Mouse (Mus musculus): ENCODE data around the gene Hoxa10. TPM values are rescaled to one million over a fixed set of nuclear protein-coding genes. Genes with fewer than 3 reads are reported as not detected.
A peak's percentile ranks its signal among the peaks of the same experiment; 100 is the strongest.

Hoxa10 gene
- polyA plus RNA-seq, 1 experiment from 2014 or later = 0.11 TPM

DNA sequence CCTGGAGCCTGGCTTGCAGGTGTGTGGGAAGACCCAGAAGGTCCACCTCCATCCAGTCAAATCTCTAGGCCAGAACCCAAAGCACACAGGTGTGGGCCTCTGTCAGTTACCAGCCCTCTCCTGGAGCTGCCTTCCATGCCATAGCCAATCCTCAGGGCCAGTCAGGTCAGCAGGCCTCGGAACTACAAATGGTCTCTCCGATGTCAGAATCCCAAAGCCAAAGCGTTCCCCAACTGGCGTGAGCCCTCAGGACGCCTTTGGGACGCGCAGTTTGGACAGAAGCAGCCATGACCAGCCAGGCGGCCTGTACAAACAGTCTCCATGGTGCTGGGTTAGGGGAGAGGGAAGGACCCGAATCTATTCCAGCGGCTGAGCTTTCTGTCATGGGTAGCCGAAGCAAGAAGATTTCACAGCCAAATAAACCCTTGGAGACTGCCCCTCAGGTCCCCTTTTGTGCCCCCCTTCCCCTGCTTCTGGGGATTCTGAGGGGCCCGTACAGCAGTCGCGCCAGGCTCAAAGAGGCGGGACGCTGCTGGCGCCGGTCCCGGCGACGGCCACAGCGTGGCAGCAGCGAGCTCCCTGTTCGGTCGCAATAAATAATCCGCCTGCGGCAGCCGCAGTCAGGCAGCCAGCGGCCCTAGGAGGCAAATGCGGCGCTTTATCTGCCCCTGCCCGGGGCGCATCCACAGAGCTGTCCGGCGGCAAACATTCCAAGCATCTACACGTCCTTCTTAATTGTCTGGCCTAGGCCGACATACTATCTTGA lies 29.3 kb downstream of the Hoxa10 start:
- H3K36me3 ChIP-seq (ENCODE audit: control insufficient read depth, insufficient read depth, low read length) = no peaks in the 10 kb centered on the region
- H3K9ac ChIP-seq (ENCODE audit: low read length) = no peak overlapping the region
- peaks cover 3 to 10% of the 10 kb centered on the region in 2 experiments; a peak in 2 of 4 replicates for H3K4me1 ChIP-seq (ENCODE audit: control insufficient read depth in 2 of 2, insufficient read depth in 2 of 2, low read length in 2 of 2)
- H3K9me3 ChIP-seq (ENCODE audit: control insufficient read depth, low read length) = no peaks in the 10 kb centered on the region
- 1% methylated on average over 37 of the region's 37 CpGs for WGBS
- no peak overlapping the region for H3K4me2 ChIP-seq (ENCODE audit: low read length)
- H3K4me3 ChIP-seq (ENCODE audit: control insufficient read depth in 1 of 2, insufficient read depth in 1 of 2, low read depth in 1 of 2, low read length in 2 of 2) = 0 out of 4 replicates have a peak overlapping the region, but pooled peaks of 1 of the 2 experiments have one; percentile 1
- H3K27ac ChIP-seq (replicated peaks in 1 of 2; ENCODE audit: control insufficient read depth in 1 of 2, insufficient read depth in 1 of 2, low read depth in 2 of 2, low read length in 2 of 2) = no peak overlapping the region
- peaks cover 100% of the 10 kb centered on the region for H3K27me3 ChIP-seq (ENCODE audit: control insufficient read depth, insufficient read depth, low read length)
- no peak for ATAC-seq (ENCODE audit: insufficient number of reproducible peaks, insufficient read depth, low FRiP score, low read depth)

DNA sequence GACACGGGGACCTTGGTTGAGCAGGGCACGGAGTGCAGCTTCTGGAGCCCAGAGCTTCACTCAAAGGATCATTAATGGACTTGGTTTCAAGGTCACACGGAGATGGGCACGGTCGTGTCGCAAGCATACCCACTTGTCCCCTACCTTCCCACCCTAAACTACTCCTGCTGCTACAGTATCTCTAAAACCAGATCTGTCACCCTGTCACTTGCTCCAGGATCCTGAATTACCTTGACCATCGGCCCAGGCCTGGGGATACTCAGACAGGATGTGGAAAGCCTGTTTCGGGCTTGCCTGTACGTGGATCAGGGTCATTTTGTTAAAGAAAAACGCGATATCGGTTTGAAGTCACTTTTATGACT lies 31.0 kb downstream of the Hoxa10 start:
- Histone ChIP-seq H3K27me3 (ENCODE audit: control insufficient read depth, insufficient read depth, low read length) (peaks cover 100% of the 10 kb centered on the region), H3K4me1 (ENCODE audit: control insufficient read depth in 2 of 2, insufficient read depth in 2 of 2, low read length in 2 of 2) (peaks cover 3 to 10% of the 10 kb centered on the region in 2 experiments; a peak in 2 of 4 replicates), H3K27ac (replicated peaks in 1 of 2; ENCODE audit: control insufficient read depth in 1 of 2, insufficient read depth in 1 of 2, low read depth in 2 of 2, low read length in 2 of 2) (no peak overlapping the region), H3K4me3 (ENCODE audit: control insufficient read depth in 1 of 2, insufficient read depth in 1 of 2, low read depth in 1 of 2, low read length in 2 of 2) (no peak overlapping the region), H3K9ac (ENCODE audit: low read length) (no peak overlapping the region), H3K4me2 (ENCODE audit: low read length) (no peak overlapping the region), H3K36me3 (ENCODE audit: control insufficient read depth, insufficient read depth, low read length) (no peaks in the 10 kb centered on the region), H3K9me3 (ENCODE audit: control insufficient read depth, low read length) (no peaks in the 10 kb centered on the region)
- ATAC-seq (ENCODE audit: insufficient number of reproducible peaks, insufficient read depth, low FRiP score, low read depth) = no peak
- 11% methylated on average over 12 of the region's 12 CpGs for WGBS

- Histone ChIP-seq H3K27me3 (ENCODE audit: control insufficient read depth, insufficient read depth, low read length) (peaks cover 100% of the 10 kb centered on the region), H3K4me2 (ENCODE audit: low read length) (peak overlapping the region; percentile 14; the same call in 1 of the 2 replicates), H3K9me3 (ENCODE audit: control insufficient read depth, low read length) (no peaks in the 10 kb centered on the region), H3K9ac (ENCODE audit: low read length) (no peak overlapping the region), H3K4me3 (ENCODE audit: control insufficient read depth in 1 of 2, insufficient read depth in 1 of 2, low read depth in 1 of 2, low read length in 2 of 2) (peak overlapping the region in 1 of 2 experiments; percentile 12; a peak in 1 of 4 replicates), H3K27ac (replicated peaks in 1 of 2; ENCODE audit: control insufficient read depth in 1 of 2, insufficient read depth in 1 of 2, low read depth in 2 of 2, low read length in 2 of 2) (no peak overlapping the region), H3K4me1 (ENCODE audit: control insufficient read depth in 2 of 2, insufficient read depth in 2 of 2, low read length in 2 of 2) (peaks cover 5 to 15% of the 10 kb centered on the region in 2 experiments; a peak in 3 of 4 replicates), H3K36me3 (ENCODE audit: control insufficient read depth, insufficient read depth, low read length) (no peaks in the 10 kb centered on the region)
- ATAC-seq (ENCODE audit: insufficient number of reproducible peaks, insufficient read depth, low FRiP score, low read depth) = no peak
- 7% methylated on average over 18 of the region's 18 CpGs for WGBS
These were observed 31.6 kb downstream of the Hoxa10 start for GRCm38 (mm10) chr6:52208868-52209684.

- H3K4me3 ChIP-seq (ENCODE audit: control insufficient read depth in 1 of 2, insufficient read depth in 1 of 2, low read depth in 1 of 2, low read length in 2 of 2) = peak within 1 kb of the TSS in 1 of 2 experiments; percentile 12; a peak in 1 of 4 replicates
- H3K4me1 ChIP-seq (ENCODE audit: control insufficient read depth in 2 of 2, insufficient read depth in 2 of 2, low read length in 2 of 2) = peaks cover 5 to 22% of the 10 kb centered on the region in 2 experiments; a peak in 3 of 4 replicates
- H3K27me3 ChIP-seq (ENCODE audit: control insufficient read depth, insufficient read depth, low read length) = peaks cover 100% of the 10 kb centered on the region
- H3K9ac ChIP-seq (ENCODE audit: low read length) = no peak within 1 kb of the TSS
- ATAC-seq (ENCODE audit: insufficient number of reproducible peaks, insufficient read depth, low FRiP score, low read depth) = no peak
- 2% methylated on average over 47 of the region's 47 CpGs for WGBS
- H3K4me2 ChIP-seq (ENCODE audit: low read length) = peak within 1 kb of the TSS; percentile 14; the same call in 1 of the 2 replicates
- H3K9me3 ChIP-seq (ENCODE audit: control insufficient read depth, low read length) = no peaks in the 10 kb centered on the region
- no peak within 1 kb of the TSS for H3K27ac ChIP-seq (replicated peaks in 1 of 2; ENCODE audit: control insufficient read depth in 1 of 2, insufficient read depth in 1 of 2, low read depth in 2 of 2, low read length in 2 of 2)
- no peaks in the 10 kb centered on the region for H3K36me3 ChIP-seq (ENCODE audit: control insufficient read depth, insufficient read depth, low read length)
These were observed 32.4 kb downstream of the Hoxa10 start, which contains the start of gene Hoxa6 for GRCm38 (mm10) chr6:52208072-52208867. Gene Hoxa6 (minus strand): TSS chr6:52208722.

GRCm38 (mm10) chr6:52207684-52207976 lies 33.0 kb downstream of the Hoxa10 start:
- H3K9ac ChIP-seq (ENCODE audit: low read length) = no peak overlapping the region
- peaks cover 100% of the 10 kb centered on the region for H3K27me3 ChIP-seq (ENCODE audit: control insufficient read depth, insufficient read depth, low read length)
- H3K4me3 ChIP-seq (ENCODE audit: control insufficient read depth in 1 of 2, insufficient read depth in 1 of 2, low read depth in 1 of 2, low read length in 2 of 2) = no peak overlapping the region
- H3K36me3 ChIP-seq (ENCODE audit: control insufficient read depth, insufficient read depth, low read length) = no peaks in the 10 kb centered on the region
- ATAC-seq (ENCODE audit: insufficient number of reproducible peaks, insufficient read depth, low FRiP score, low read depth) = no peak
- no peak overlapping the region for H3K4me2 ChIP-seq (ENCODE audit: low read length)
- no peaks in the 10 kb centered on the region for H3K9me3 ChIP-seq (ENCODE audit: control insufficient read depth, low read length)
- H3K4me1 ChIP-seq (ENCODE audit: control insufficient read depth in 2 of 2, insufficient read depth in 2 of 2, low read length in 2 of 2) = peaks cover 5 to 19% of the 10 kb centered on the region in 2 experiments; a peak in 3 of 4 replicates
- H3K27ac ChIP-seq (replicated peaks in 1 of 2; ENCODE audit: control insufficient read depth in 1 of 2, insufficient read depth in 1 of 2, low read depth in 2 of 2, low read length in 2 of 2) = no peak overlapping the region

DNA sequence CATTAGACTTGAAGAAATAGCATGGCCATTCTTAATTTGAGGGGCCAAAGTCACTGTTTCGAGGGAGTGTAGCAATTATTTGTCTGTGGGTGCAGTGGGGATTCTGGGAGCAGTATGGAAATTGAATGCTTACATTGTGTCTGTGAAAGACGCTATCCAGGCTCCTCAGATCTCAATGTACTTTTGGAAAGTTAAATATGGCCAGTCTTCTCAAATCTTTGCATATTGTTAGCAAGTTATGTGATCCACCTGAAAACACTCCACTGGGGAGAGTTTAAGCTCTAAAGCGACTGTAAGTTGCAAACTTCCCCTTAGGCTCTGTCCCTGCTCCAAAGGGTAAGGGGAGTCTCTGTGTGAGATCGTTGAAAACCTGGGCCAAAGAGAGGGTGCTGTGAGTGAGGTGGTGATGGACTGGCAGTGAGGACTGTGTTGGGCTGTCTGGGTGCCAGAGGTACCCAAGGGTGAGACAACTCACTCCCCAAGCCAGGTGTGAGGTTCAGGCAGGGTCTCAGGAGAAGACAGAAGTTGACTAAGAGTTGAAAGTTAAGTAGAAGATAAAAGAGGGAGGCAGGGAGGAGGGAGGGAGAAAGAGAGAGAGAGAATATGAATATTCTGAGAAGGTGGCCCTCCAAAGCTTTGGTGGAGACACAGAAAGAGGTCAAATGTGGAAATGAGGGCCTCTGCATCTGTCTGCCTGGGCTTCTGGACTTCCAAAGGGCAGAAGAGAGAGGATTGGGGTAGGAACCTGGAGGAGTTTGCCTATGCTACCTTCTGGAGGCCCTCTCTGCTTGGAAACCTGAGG lies 33.6 kb downstream of the Hoxa10 start:
- Histone ChIP-seq H3K36me3 (ENCODE audit: control insufficient read depth, insufficient read depth, low read length) (no peaks in the 10 kb centered on the region), H3K9ac (ENCODE audit: low read length) (no peak overlapping the region), H3K27ac (replicated peaks in 1 of 2; ENCODE audit: control insufficient read depth in 1 of 2, insufficient read depth in 1 of 2, low read depth in 2 of 2, low read length in 2 of 2) (no peak overlapping the region)

More for the DNA sequence above, 33.6 kb downstream of the Hoxa10 start:
- 6% methylated on average over 4 of the region's 4 CpGs for WGBS
- no peaks in the 10 kb centered on the region for H3K9me3 ChIP-seq (ENCODE audit: control insufficient read depth, low read length)
- peaks cover 100% of the 10 kb centered on the region for H3K27me3 ChIP-seq (ENCODE audit: control insufficient read depth, insufficient read depth, low read length)
- no peak overlapping the region for H3K4me3 ChIP-seq (ENCODE audit: control insufficient read depth in 1 of 2, insufficient read depth in 1 of 2, low read depth in 1 of 2, low read length in 2 of 2)
- ATAC-seq (ENCODE audit: insufficient number of reproducible peaks, insufficient read depth, low FRiP score, low read depth) = no peak
- H3K4me1 ChIP-seq (ENCODE audit: control insufficient read depth in 2 of 2, insufficient read depth in 2 of 2, low read length in 2 of 2) = peaks cover 5 to 19% of the 10 kb centered on the region in 2 experiments; a peak in 3 of 4 replicates
- no peak overlapping the region for H3K4me2 ChIP-seq (ENCODE audit: low read length)
